Mouse (Mus musculus) CD4-positive, CD25-positive, alpha-beta regulatory T cell, adult 4 months (primary cell): Measurements from ENCODE around the gene Mex3d. TPM values are rescaled to one million over a fixed set of nuclear protein-coding genes. Genes with fewer than 3 reads are reported as not detected.

Experiments
- ATAC-seq: one replicate; pipeline ENCODE4 v1.8.0; 2017
- polyA plus RNA-seq, 2 experiments: library from polyadenylated mRNA; unstranded; fragments of 100-300 nt; shearing (Covaris generic); gene quantifications; one replicate each; pipeline ENCODE4 v1.2.1; 2017

Mex3d gene
- polyA plus RNA-seq: 1 to 10 TPM in 1 of 2 experiments, not detected in 1; 1.3 TPM

DNA sequence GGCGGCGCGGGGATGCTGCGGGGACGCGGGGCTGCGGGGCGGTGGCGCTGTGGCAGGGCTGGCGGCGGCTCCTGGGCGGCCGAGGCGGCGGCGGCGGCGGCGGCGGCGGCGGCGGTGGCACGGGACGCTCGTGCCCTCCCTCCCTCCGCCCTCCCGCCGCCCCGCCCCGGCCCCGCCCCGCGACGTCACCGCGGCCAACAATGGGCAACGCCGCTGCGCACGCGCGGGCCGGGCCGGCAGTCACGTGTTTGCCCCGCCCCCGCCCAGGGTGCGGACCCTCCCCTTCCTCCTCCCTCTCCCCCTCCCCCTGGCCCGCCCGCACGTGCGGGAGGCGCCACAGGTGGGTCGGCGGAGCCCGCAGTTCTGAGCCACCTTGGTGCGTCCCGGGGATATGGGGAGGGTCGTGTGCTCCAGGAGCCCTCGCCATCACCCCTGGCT is at the start of gene Mex3d:
Mex3d (minus strand) TSS at position 138 of the 438 bp plus-strand sequence.
- peak; percentile 71 for ATAC-seq

- ATAC-seq: no peak
Measured at GRCm38 (mm10) chr10:80436276-80436675, 48.8 kb upstream of the Mex3d start.

DNA sequence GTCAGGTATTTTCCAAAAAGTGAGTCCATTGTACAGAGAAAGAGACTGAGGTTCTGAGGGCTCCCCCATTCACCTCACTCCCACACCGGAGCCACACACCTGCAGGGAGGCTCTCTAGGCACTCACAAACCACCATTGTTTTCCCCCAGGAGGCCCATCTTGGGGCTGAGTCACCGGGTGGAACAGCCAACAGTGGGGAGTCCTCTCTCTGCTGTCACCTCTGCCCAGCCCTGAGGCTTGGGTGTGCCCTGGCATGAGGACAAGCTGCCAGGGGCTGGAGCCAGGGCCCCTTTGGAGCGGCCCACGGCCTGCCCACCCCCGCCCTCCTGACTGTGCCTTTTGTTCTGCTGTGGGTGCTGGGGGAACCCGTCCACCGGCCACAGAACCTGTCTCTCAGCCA is 48.3 kb upstream of the Mex3d start:
- no peak for ATAC-seq

- no peak for ATAC-seq
Measured at GRCm38 (mm10) chr10:80434823-80435222, 47.4 kb upstream of the Mex3d start.

DNA sequence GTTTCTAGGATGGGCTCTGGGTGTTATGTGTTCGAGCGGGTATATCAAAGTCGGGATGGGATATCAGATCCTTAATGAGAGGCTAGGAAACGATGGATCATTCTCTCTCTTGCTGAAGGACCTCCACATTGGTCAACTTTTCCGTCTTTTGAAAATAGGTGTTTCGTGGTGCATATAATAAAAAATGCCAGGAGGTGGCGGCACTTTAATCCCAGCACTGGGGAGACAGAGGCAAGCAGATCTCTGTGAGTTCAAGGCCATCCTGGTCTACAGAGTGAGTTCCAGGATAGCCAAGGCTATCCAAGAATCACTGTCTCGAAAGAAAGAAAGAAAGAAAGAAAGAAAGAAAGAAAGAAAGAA is 46.8 kb upstream of the Mex3d start:
- peak; percentile 8 for ATAC-seq

DNA sequence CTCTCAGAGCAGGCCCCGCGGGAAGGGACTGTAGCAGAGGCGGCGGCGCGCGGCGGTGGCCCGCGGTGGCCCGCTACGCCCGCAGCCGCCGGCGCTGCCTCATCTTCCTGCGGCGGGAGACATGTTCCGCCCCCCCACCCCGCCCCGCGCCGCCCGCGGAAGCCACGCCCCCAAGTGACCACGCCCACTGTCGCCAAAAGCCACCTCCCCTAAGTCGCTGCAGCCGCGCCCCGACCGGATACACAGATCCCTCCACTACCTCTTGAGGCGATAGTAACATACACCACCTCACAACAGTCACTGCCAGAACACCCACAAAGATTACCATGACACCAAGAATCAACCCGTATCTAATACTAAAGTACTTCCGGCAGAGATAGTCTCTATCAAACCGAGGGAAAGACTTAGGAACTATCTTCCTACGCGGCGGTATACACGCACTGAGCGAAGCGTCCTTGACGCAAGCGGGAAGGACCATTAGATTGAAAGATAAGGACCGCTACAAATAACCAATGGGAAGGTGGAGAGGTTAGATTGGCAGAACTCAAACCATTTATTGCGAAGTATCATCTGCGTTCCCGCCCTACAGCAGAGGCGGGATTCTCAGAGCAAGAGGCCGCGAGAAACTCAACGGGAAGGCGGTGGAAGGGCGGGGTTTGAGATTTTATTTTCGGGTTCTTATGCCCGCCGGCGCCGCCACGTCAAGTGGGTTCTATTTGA is 46.2 kb upstream of the Mex3d start, which contains the start of gene Tcf3:
Tcf3 (minus strand) TSS at position 135 of the 720 bp plus-strand sequence.
- peak; percentile 96 for ATAC-seq

GRCm38 (mm10) chr10:80432936-80433512 is 45.6 kb upstream of the Mex3d start:
- no peak for ATAC-seq

DNA sequence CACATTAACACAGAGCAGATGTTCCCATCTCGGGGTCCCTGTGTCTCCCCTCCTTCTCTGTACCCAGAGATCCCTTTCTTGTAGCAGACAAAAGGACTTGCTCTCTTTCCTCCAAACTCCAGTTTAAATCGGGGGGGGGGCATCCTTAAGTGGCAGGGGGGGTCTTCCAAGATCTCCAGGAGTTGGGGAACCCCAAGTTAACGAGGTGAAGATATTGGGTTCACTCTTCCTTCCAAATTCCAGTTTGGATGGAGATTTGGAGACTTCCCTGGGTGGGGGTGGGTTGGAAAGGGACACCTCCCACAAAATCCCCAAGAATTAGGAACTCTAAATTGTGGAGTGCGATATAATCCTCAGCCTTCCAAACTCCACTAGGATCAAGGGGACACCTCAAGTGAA is 44.9 kb upstream of the Mex3d start:
- ATAC-seq: no peak

DNA sequence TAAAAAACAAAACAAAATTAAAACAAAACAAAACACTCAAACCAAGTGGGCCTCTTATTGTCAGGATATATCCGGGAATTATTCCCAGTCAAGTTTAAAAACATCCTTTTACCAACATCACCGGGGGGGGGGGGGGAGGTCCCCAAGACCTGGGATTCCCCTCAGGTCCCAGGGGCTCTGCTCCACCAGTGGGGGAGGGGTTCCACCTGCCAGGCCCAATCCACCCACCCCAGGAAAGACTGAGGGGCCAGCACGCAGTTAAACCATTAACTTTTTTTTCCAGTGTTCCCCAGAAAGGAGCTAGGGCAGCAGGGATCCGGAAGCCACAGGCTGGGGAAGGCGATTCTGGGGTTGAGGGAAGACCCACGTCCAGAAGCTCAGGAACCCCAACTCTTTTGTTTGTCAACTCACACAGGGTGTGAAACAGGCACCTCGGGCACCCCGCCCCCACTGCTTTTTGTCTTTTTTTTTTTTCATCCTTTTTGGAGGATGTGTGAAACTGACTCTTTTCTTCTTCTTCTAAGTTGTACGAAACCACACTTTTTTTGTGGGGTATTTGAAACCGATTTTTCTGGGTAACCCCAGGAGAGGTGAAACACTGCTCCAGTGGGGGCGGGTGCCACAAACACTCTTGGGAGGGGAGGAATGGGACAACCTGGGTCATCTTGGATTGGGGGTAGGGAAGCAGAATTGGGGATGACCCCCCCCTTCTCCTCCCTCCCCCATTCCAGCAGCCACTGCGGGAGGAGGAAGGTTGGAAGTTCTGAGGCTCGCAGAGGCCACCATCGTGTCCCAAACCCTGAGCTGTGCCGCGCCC is 44.3 kb upstream of the Mex3d start:
- ATAC-seq: no peak

- ATAC-seq: no peak
Measured at GRCm38 (mm10) chr10:80430375-80430980, 43.0 kb upstream of the Mex3d start.

DNA sequence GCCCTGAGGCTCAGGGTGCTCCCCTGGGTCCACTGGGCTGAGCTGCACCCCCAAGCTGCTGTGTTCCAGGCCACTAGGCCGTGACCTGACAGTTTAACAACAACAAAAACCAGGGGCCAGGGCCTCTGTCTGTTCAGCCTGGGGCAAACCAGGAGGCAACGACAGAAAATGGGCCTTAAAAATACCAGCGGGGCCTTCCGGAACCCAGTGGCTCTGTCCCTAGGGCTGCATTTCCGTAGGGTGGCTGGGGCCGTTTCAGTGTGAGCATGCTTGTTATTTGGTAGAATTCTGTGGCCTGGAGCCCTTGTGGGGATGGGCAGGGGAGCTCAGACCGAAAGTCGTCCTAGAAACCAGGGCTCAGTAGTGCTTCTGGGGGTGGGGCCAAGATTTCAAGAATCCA is 42.3 kb upstream of the Mex3d start:
- no peak for ATAC-seq

DNA sequence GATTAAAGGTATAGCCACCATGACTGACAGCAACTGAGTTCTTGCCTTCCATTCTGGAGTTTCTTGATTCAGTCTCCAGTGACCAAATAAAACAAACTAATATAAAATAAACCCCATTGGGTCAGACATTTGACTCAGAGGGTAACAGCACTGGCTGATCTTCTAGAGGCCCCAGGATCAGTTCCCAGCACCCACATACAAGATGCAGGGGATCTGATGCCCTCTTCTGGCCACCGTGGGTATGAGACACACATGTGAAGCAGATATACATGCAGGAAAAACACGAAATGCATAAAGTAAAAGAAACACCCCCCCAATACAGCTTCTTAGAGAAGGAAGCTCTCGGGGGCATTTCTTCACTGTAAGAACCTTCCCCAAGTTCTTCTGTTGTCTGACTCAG is 37.6 kb upstream of the Mex3d start:
- no peak for ATAC-seq

GRCm38 (mm10) chr10:80423562-80423961 is 36.1 kb upstream of the Mex3d start:
- ATAC-seq: no peak

- ATAC-seq: no peak
Measured at GRCm38 (mm10) chr10:80421651-80422472, 34.4 kb upstream of the Mex3d start.

GRCm38 (mm10) chr10:80421208-80421607 is 33.7 kb upstream of the Mex3d start:
- ATAC-seq: no peak

DNA sequence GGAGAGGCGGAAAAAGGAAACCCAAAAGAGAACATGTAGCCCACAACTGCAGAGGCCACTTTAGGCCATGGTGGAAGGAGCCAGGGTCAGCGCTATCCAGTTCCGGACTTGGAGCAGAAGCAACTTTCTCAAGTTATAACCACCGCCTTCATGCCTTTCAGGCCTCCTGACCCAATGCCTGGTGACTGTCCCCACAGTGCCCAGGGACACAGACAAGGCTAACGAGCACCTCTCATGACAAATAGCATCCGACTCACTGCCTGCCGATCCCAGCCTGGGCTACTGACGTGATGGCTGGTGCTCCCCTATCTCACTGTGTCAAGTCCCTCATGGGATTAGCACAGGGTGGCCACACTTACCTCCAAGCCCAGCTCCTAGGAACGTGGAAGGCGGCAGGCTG is 33.3 kb upstream of the Mex3d start:
- no peak for ATAC-seq

DNA sequence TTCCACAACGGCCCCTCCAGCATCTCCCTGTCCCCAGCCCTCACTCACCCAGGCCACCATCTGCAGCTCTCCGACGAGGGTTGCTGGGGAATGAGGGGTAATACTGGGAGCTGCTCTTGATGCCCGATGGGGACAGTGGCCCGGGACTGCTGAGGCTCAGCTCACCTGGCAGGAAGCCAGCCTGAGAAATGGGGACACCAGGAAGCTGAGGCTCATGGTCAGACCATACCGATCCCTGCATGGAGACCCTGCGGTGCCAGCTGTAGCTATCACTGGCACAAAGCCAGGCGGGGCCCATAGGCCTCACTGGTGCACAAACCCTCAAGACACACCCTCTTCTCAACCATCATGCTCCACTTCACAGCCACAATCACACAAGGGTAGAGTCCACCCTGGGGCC is 32.0 kb upstream of the Mex3d start:
- ATAC-seq: no peak

DNA sequence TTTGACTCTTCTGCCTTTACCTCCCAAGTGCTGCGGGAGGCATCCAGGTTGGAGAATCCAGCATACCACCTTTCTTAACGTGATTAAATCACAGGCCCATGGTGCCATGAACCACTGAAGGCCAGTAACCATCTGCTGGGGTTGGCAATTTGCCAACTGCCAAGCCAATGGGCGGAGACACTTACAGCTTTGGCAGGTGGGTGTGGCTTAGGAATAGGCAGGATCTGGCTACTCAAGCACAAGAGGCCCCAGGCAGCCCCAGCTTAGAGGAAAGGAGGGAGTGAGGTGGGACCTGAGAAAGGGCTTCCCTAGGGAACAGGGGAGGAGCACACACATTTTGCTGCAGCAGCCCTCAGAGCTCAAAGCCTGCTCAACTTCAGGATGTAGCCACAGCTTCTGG is 30.9 kb upstream of the Mex3d start:
- ATAC-seq: no peak

- ATAC-seq: no peak
Measured at GRCm38 (mm10) chr10:80417841-80418240, 30.4 kb upstream of the Mex3d start.

DNA sequence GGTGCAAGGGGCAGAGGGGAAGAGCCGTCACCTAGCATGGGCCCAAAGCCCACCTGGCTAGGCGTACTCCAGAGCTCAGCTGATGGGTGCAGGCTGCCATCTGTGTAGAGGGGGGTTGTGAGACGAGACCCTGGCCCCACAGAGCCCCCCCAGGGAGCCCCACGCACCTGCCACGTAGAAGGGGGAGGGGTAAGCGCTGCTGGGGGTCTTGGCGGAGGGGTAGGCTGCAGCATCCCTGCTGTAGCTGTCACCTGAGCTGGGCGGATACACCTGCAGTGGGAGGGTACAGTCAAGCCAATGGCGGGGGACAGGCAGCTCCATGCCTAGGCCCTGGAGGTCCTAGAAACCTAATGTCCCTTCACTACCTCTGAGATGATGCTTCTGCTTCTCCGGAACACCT is 29.9 kb upstream of the Mex3d start:
- ATAC-seq: no peak

GRCm38 (mm10) chr10:80415566-80415965 is 28.1 kb upstream of the Mex3d start:
- ATAC-seq: no peak
